8 mouse cellular contexts compared by ENCODE assay signal in genomic region chr7:57591578-57592431, GRCm38 (mm10).
DNase-seq lines count a peak whose midpoint lies in the region; ATAC-seq and TF ChIP-seq lines count a peak whose summit lies in the region.

No protein-coding gene starts in this region.

- H3K4me3 ChIP-seq in lung, embryonic 14.5 days (ENCODE audit: low read depth, low read length), result peak overlapping the region; percentile 55
- peak overlapping the region; percentile 61 for H3K4me3 ChIP-seq in intestine, postnatal 0 days (ENCODE audit: low read depth, low read length)
- H3K4me3 ChIP-seq in limb, embryonic 15.5 days, result peak overlapping the region; percentile 62
- H3K4me3 ChIP-seq in neural tube, embryonic 14.5 days (ENCODE audit: low read depth, low read length), result peak overlapping the region; percentile 78

- no peak for TF ChIP-seq CTCF in lung, embryonic 14.5 days (IDR thresholded peaks at IDR 0.05; ENCODE audit: low read depth)
- no peak for TF ChIP-seq CTCF in intestine, postnatal 0 days (IDR thresholded peaks at IDR 0.05; ENCODE audit: low read depth)

- no peak overlapping the region for H3K9ac ChIP-seq in lung, embryonic 14.5 days
- H3K9ac ChIP-seq in intestine, postnatal 0 days (ENCODE audit: low read depth, low read length), result no peak overlapping the region
- no peak overlapping the region for H3K9ac ChIP-seq in limb, embryonic 15.5 days
- peak overlapping the region; percentile 81 for H3K9ac ChIP-seq in neural tube, embryonic 14.5 days (replicated peaks; ENCODE audit: low read depth, low read length)

- H3K36me3 ChIP-seq in lung, embryonic 14.5 days (ENCODE audit: insufficient read depth), result no peaks in the 10 kb centered on the region
- H3K36me3 ChIP-seq in intestine, postnatal 0 days (ENCODE audit: control insufficient read depth, insufficient read depth), result no peaks in the 10 kb centered on the region
- H3K36me3 ChIP-seq in limb, embryonic 15.5 days, result no peaks in the 10 kb centered on the region
- no peaks in the 10 kb centered on the region for H3K36me3 ChIP-seq in neural tube, embryonic 14.5 days (ENCODE audit: control insufficient read depth, insufficient read depth, low read length)

- ATAC-seq in lung, embryonic 14.5 days (ENCODE audit: insufficient read depth), result peak; percentile 41
- ATAC-seq in intestine, postnatal 0 days, result peak; percentile 39; the same call in 1 of the 2 replicates
- ATAC-seq in limb, embryonic 15.5 days (ENCODE audit: insufficient number of reproducible peaks, low FRiP score, low TSS enrichment, low read depth), result peak; percentile 67; the same call in 1 of the 2 replicates
- peak; percentile 35 for ATAC-seq in neural tube, embryonic 14.5 days (ENCODE audit: low read depth)

- peaks cover 32% of the 10 kb centered on the region for H3K27me3 ChIP-seq in lung, embryonic 14.5 days (ENCODE audit: insufficient read depth, low read length)
- peaks cover 28% of the 10 kb centered on the region for H3K27me3 ChIP-seq in intestine, postnatal 0 days (replicated peaks; ENCODE audit: control insufficient read depth, insufficient read depth, low read length)
- H3K27me3 ChIP-seq in limb, embryonic 15.5 days, result peaks cover 39% of the 10 kb centered on the region
- 0 out of 2 replicates have a peak, but pooled peaks cover 2% of the 10 kb centered on the region for H3K27me3 ChIP-seq in neural tube, embryonic 14.5 days (ENCODE audit: control insufficient read depth, insufficient read depth, low read length)

- DNase-seq in lung, embryonic 14.5 days, result peak; percentile 82
- no peak for DNase-seq in lung, postnatal 36 days
- peak; percentile 57 for DNase-seq in cerebellum, adult 8-10 months
- DNase-seq in forelimb bud, embryonic 11.5 days (ENCODE audit: low read depth, low spot score), result peak; percentile 79
- peak; percentile 22 to 63 for DNase-seq in urinary bladder, postnatal 4 days (ENCODE audit: low spot score in 2 of 2)

- H3K4me2 ChIP-seq in lung, embryonic 14.5 days, result peak overlapping the region; percentile 94
- H3K4me2 ChIP-seq in intestine, postnatal 0 days (replicated peaks; ENCODE audit: low read depth), result peak overlapping the region; percentile 94
- peak overlapping the region; percentile 98 for H3K4me2 ChIP-seq in limb, embryonic 15.5 days
- peak overlapping the region; percentile 89 for H3K4me2 ChIP-seq in neural tube, embryonic 14.5 days (ENCODE audit: low read depth, low read length)

- no peaks in the 10 kb centered on the region for H3K9me3 ChIP-seq in lung, embryonic 14.5 days (ENCODE audit: low read depth, low read length)
- no peaks in the 10 kb centered on the region for H3K9me3 ChIP-seq in intestine, postnatal 0 days (ENCODE audit: control insufficient read depth)
- H3K9me3 ChIP-seq in limb, embryonic 15.5 days, result no peaks in the 10 kb centered on the region
- H3K9me3 ChIP-seq in neural tube, embryonic 14.5 days (ENCODE audit: control insufficient read depth, low read length), result no peaks in the 10 kb centered on the region

- no peak overlapping the region for H3K27ac ChIP-seq in lung, embryonic 14.5 days (ENCODE audit: low read depth)
- no peak overlapping the region for H3K27ac ChIP-seq in intestine, postnatal 0 days (ENCODE audit: low read depth, low read length)
- H3K27ac ChIP-seq in limb, embryonic 15.5 days, result no peak overlapping the region
- peak overlapping the region; percentile 88 for H3K27ac ChIP-seq in neural tube, embryonic 14.5 days (ENCODE audit: low read depth, low read length)

- WGBS in lung, embryonic 14.5 days, result under 1% methylated on average over 56 of the region's 56 CpGs
- 1% methylated on average over 55 of the region's 56 CpGs for WGBS in intestine, postnatal 0 days
- under 1% methylated on average over 56 of the region's 56 CpGs for whole genome bisulfite sequencing in limb, embryonic 15.5 days
- under 1% methylated on average over 56 of the region's 56 CpGs for WGBS in neural tube, embryonic 14.5 days

- H3K4me1 ChIP-seq in lung, embryonic 14.5 days (ENCODE audit: insufficient read depth), result no peaks in the 10 kb centered on the region
- H3K4me1 ChIP-seq in intestine, postnatal 0 days (replicated peaks; ENCODE audit: control insufficient read depth, insufficient read depth, low read length), result no peaks in the 10 kb centered on the region
- H3K4me1 ChIP-seq in limb, embryonic 15.5 days, result peaks cover 20% of the 10 kb centered on the region
- peaks cover 3% of the 10 kb centered on the region; the same call in 1 of the 2 replicates for H3K4me1 ChIP-seq in neural tube, embryonic 14.5 days (ENCODE audit: control insufficient read depth, insufficient read depth, low read length)
